Mouse (Mus musculus) lung, postnatal 0 days (tissue): ENCODE results near the gene Mtx3.
"Not testable (repeated sequence)": the region's sequence is repeated elsewhere in the genome, so short reads cannot be mapped to it uniquely, and the experiment has no call there.

Experiments used
- CTCF ChIP-seq: IDR thresholded peaks from 2 replicates; pipeline ENCODE4 v1.5.1; 2016; ENCODE audit warnings: antibody characterized with exemption, mild to moderate bottlenecking
- EP300 ChIP-seq: IDR thresholded peaks from 2 replicates; pipeline ENCODE4 v1.6.1; 2016; ENCODE audit warnings: antibody characterized with exemption, mild to moderate bottlenecking, control low read depth

DNA sequence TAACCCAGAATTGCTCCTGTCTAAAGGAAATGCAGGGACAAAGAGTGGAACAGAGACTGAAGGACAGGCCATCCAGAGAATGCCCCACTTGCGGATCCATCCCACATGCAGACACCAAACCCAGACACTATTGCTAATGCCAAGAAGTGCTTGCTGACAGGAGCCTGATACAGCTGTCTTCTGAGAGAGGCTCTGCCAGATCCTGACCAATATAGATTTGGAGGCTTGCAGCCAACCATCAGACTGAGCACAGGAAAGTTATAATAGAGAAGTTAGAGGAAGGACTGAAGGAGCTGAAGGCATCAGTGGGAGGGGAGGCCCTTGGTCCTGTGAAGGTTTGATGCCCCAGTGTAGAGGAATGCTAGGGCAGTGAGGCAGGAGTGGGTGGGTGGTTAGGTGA is 34.0 kb upstream of the Mtx3 start:
- TF ChIP-seq CTCF, EP300: not testable (repeated sequence)
